Mouse (Mus musculus) brain, adult 10 weeks (tissue): ENCODE data around the gene Vmn1r158. TPM values are rescaled to one million over a fixed set of nuclear protein-coding genes. Genes with fewer than 3 reads are reported as not detected.

ENCODE experiments used
- polyA plus RNA-seq: library from polyadenylated mRNA; stranded (reverse); fragments of 350-450 nt; fragmentation: Illumina TruSeq; extraction: RNeasy Lipid Tissue Mini Kit (QIAGEN cat#74804); gene quantifications from one replicate; pipeline ENCODE4 v1.2.3, GENCODE M21; 2015; ENCODE audit warnings: low read depth, low replicate concordance

The Vmn1r158 gene
- polyA plus RNA-seq, result not detected

DNA sequence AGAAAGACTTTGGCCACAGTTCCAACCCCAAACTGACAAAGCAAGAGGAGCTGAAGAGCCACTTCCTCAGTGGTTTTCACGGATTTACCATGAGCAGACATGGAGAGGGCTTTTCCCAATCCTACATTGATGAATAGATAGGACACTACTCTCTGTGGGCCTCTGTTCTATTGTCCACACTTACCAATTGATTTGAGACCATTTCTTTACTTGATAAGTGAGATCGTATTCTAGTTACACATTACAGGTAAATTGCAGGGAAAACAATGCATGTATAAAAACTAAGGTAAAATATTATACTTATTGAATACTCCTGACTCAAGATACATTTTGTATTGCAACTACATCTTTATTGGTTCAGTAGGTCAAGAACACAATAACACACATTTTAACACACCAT is at the start of gene Vmn1r158:
TSS of gene Vmn1r158 (minus strand) at position 101 of the 400 bp plus-strand sequence.

DNA sequence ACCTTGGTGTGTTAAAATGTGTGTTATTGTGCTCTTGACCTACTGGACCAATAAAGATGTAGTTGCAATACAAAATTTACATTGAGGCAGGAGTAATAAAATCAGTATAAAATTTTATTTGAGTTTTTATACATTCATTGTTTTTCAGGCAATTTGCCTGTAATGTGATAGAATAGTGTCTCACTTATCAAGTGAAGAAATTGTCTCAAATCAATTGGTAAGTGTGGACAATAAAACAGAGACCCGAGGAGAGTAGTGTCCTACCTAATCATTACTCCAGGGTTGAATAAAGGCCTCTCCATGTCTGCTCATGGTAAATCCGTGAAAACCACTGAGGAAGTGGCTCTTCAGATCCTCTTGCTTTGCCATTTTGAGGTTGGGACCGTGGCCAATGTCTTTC is 29.2 kb downstream of the Vmn1r158 start, which contains the start of gene Vmn1r157:
TSS of gene Vmn1r157 (plus strand) at position 301 of the 400 bp plus-strand sequence.

Other genes with a start within 250 kb of the Vmn1r158 start
- gene Gm4201, start 225.4 kb downstream of the Vmn1r158 start, polyA plus RNA-seq, result not detected
- gene Gm4565, start 202.7 kb downstream of the Vmn1r158 start, polyA plus RNA-seq, result not detected
- gene Vmn1r155, start 132.8 kb downstream of the Vmn1r158 start, polyA plus RNA-seq, result not detected
- not detected for gene Gm8693, start 98.5 kb downstream of the Vmn1r158 start, polyA plus RNA-seq
- not detected for gene Gm4567, start 71.1 kb downstream of the Vmn1r158 start, polyA plus RNA-seq
- not detected for gene Vmn1r157, start 29.1 kb downstream of the Vmn1r158 start, polyA plus RNA-seq
- not detected for gene Vmn1r159, start 52.8 kb upstream of the Vmn1r158 start, polyA plus RNA-seq
- not detected for gene Vmn1r160, start 80.4 kb upstream of the Vmn1r158 start, polyA plus RNA-seq
- not detected for gene Gm4214, start 193.9 kb upstream of the Vmn1r158 start, polyA plus RNA-seq
- not detected for gene Gm4216, start 229.1 kb upstream of the Vmn1r158 start, polyA plus RNA-seq